Mouse (Mus musculus) heart, embryonic 10.5 days (tissue): ENCODE results near the gene Vmn1r196. TPM values are rescaled to one million over a fixed set of nuclear protein-coding genes. Genes with fewer than 3 reads are reported as not detected.

Experiments
- polyA plus RNA-seq: library from polyadenylated mRNA; unstranded; fragments of >200 nt; fragmentation: Nextera tagmentation; extraction: Ambion mirVana; gene quantifications from 2 replicates; pipeline ENCODE4 v1.2.1, GENCODE M21; 2016

Vmn1r196 gene
- polyA plus RNA-seq, 1 experiment from 2014 or later = not detected

Other genes starting within 250 kb of the Vmn1r196 start
- 10.6 and 21.8 TPM in 2 replicates for gene Hist1h4i, start 248.6 kb upstream of the Vmn1r196 start, polyA plus RNA-seq
- 18.7 and 42.5 TPM in 2 replicates for gene Hist1h2ag, start 247.0 kb upstream of the Vmn1r196 start, polyA plus RNA-seq
- gene Hist1h2bj, start 246.7 kb upstream of the Vmn1r196 start, polyA plus RNA-seq = 8.3 and 12.9 TPM in 2 replicates
- gene Vmn1r188, start 205.5 kb upstream of the Vmn1r196 start, polyA plus RNA-seq = not detected in 2 replicates
- not detected in 2 replicates for gene Vmn1r189, start 184.1 kb upstream of the Vmn1r196 start, polyA plus RNA-seq
- not detected in 2 replicates for gene Vmn1r191, start 106.0 kb upstream of the Vmn1r196 start, polyA plus RNA-seq
- gene Vmn1r192, start 98.8 kb upstream of the Vmn1r196 start, polyA plus RNA-seq = not detected in 2 replicates
- gene Vmn1r193, start 66.8 kb upstream of the Vmn1r196 start, polyA plus RNA-seq = not detected in 2 replicates
- gene Vmn1r194, start 45.7 kb upstream of the Vmn1r196 start, polyA plus RNA-seq = not detected in 2 replicates
- not detected in 2 replicates for gene Vmn1r195, start 19.4 kb upstream of the Vmn1r196 start, polyA plus RNA-seq
- not detected in 2 replicates for gene Vmn1r197, start 34.7 kb downstream of the Vmn1r196 start, polyA plus RNA-seq
- gene Vmn1r198, start 60.4 kb downstream of the Vmn1r196 start, polyA plus RNA-seq = not detected in 2 replicates
- gene Vmn1r199, start 89.9 kb downstream of the Vmn1r196 start, polyA plus RNA-seq = not detected in 2 replicates
- gene Vmn1r200, start 100.5 kb downstream of the Vmn1r196 start, polyA plus RNA-seq = not detected in 2 replicates
- gene Vmn1r201, start 182.0 kb downstream of the Vmn1r196 start, polyA plus RNA-seq = not detected in 2 replicates
- gene Vmn1r202, start 215.5 kb downstream of the Vmn1r196 start, polyA plus RNA-seq = not detected in 2 replicates
- not detected in 2 replicates for gene Vmn1r203, start 228.2 kb downstream of the Vmn1r196 start, polyA plus RNA-seq